Comparison of ENCODE assay signal across 11 mouse cellular contexts in genomic region chr11:79610454-79610853, GRCm38 (mm10). TPM values are rescaled to one million over a fixed set of nuclear protein-coding genes. Genes with fewer than 3 reads are reported as not detected.
A peak's percentile ranks its signal among the peaks of the same experiment; 100 is the strongest.
DNase-seq lines count a peak whose midpoint lies in the region; ATAC-seq and TF ChIP-seq lines count a peak whose summit lies in the region.
"Had no signal": no experiment of that assay in that cellular context is flagged by ENCODE, and none has a peak within 500 bp of the region (broad histone marks: within the 10 kb centered on the region; RNA-seq: fewer than 3 reads in every experiment).

No protein-coding gene starts in this region.

- WGBS in heart, embryonic 13.5 days: 65% methylated on average over 2 of the region's 2 CpGs
- 76% methylated on average over 2 of the region's 2 CpGs for WGBS in hindbrain, embryonic 12.5 days
- 47% methylated on average over 2 of the region's 2 CpGs for WGBS in midbrain, embryonic 14.5 days

- peak overlapping the region; percentile 40 for H3K4me2 ChIP-seq in heart, embryonic 13.5 days
- H3K4me2 ChIP-seq in hindbrain, embryonic 12.5 days (replicated peaks): no peak overlapping the region; the same call in 1 of the 2 replicates
- no peak overlapping the region for H3K4me2 ChIP-seq in midbrain, embryonic 14.5 days (ENCODE audit: low read length)
- H3K4me2 ChIP-seq: liver, embryonic 15.5 days had no signal

- peaks cover 16% of the 10 kb centered on the region for H3K4me1 ChIP-seq in heart, embryonic 13.5 days
- H3K4me1 ChIP-seq in cortical plate, adult 2 months (ENCODE audit: control insufficient read depth, insufficient read depth, low read length): peaks cover 11% of the 10 kb centered on the region; the same call in 1 of the 2 replicates
- peaks cover 52% of the 10 kb centered on the region for H3K4me1 ChIP-seq in hindbrain, embryonic 12.5 days
- peaks cover 45% of the 10 kb centered on the region for H3K4me1 ChIP-seq in midbrain, embryonic 14.5 days (ENCODE audit: control insufficient read depth, insufficient read depth, low read length)

- H3K4me3 ChIP-seq in heart, embryonic 13.5 days: no peak overlapping the region
- H3K4me3 ChIP-seq in cortical plate, adult 2 months (ENCODE audit: insufficient read depth, low read length): no peak overlapping the region
- H3K4me3 ChIP-seq in hindbrain, embryonic 12.5 days: no peak overlapping the region
- no peak overlapping the region for H3K4me3 ChIP-seq in midbrain, embryonic 14.5 days (replicated peaks; ENCODE audit: low read depth, low read length)
- H3K4me3 ChIP-seq: liver, embryonic 15.5 days had no signal

- no peak for TF ChIP-seq POLR2A in cortical plate, adult 2 months (IDR thresholded peaks at IDR 0.05; ENCODE audit: extremely low read depth, insufficient read depth, low read length)

- H3K27me3 ChIP-seq in heart, embryonic 13.5 days (replicated peaks): peaks cover 28% of the 10 kb centered on the region
- peaks cover 4% of the 10 kb centered on the region; the same call in 1 of the 2 replicates for H3K27me3 ChIP-seq in hindbrain, embryonic 12.5 days
- H3K27me3 ChIP-seq in midbrain, embryonic 14.5 days (ENCODE audit: control insufficient read depth, insufficient read depth, low read length): no peaks in the 10 kb centered on the region
- H3K27me3 ChIP-seq: liver, embryonic 15.5 days had no signal

- intact Hi-C loops in heart, postnatal 25 days (cut with DNase I): no loop called here
- intact Hi-C loops in left cerebral cortex, postnatal 10 days (cut with DNase I): no loop called here

- no peak overlapping the region for H3K27ac ChIP-seq in heart, embryonic 13.5 days (replicated peaks)
- 0 out of 2 replicates have a peak overlapping the region, but pooled peaks have one; percentile 18 for H3K27ac ChIP-seq in cortical plate, adult 2 months (ENCODE audit: insufficient read depth, low read length)
- H3K27ac ChIP-seq in hindbrain, embryonic 12.5 days: peak overlapping the region; percentile 49; the same call in 1 of the 2 replicates
- H3K27ac ChIP-seq in midbrain, embryonic 14.5 days (replicated peaks; ENCODE audit: low read depth, low read length): peak overlapping the region; percentile 50; the same call in 1 of the 2 replicates
- H3K27ac ChIP-seq: liver, embryonic 15.5 days had no signal

- no peak for TF ChIP-seq CTCF in cortical plate, adult 2 months (IDR thresholded peaks at IDR 0.05; ENCODE audit: extremely low read depth, insufficient read depth, low read length)

- no peak for DNase-seq in heart, postnatal 25 days (ENCODE audit: low spot score)
- DNase-seq in midbrain, embryonic 14.5 days: no peak
- DNase-seq in left cerebral cortex, postnatal 10 days (ENCODE audit: extremely low spot score in 1 of 2, low spot score in 2 of 2): no peak
- DNase-seq in right cerebral cortex, postnatal 4 days: no peak
- no peak for DNase-seq in kidney, postnatal 4 days
- DNase-seq: gastrocnemius, postnatal 14 days; kidney, adult 18-20 months had no signal

- H3K9me3 ChIP-seq in heart, embryonic 13.5 days: no peaks in the 10 kb centered on the region
- H3K9me3 ChIP-seq in hindbrain, embryonic 12.5 days (replicated peaks): no peaks in the 10 kb centered on the region
- H3K9me3 ChIP-seq in midbrain, embryonic 14.5 days (ENCODE audit: control insufficient read depth, low read length): no peaks in the 10 kb centered on the region
- H3K9me3 ChIP-seq: liver, embryonic 15.5 days had no signal

- no peak overlapping the region for H3K9ac ChIP-seq in heart, embryonic 13.5 days
- no peak overlapping the region for H3K9ac ChIP-seq in hindbrain, embryonic 12.5 days
- no peak overlapping the region for H3K9ac ChIP-seq in midbrain, embryonic 14.5 days (replicated peaks; ENCODE audit: low read length)
- H3K9ac ChIP-seq: liver, embryonic 15.5 days had no signal

- H3K36me3 ChIP-seq in heart, embryonic 13.5 days: no peaks in the 10 kb centered on the region
- no peaks in the 10 kb centered on the region for H3K36me3 ChIP-seq in hindbrain, embryonic 12.5 days
- no peaks in the 10 kb centered on the region for H3K36me3 ChIP-seq in midbrain, embryonic 14.5 days (ENCODE audit: control insufficient read depth, insufficient read depth, low read length)
- H3K36me3 ChIP-seq: liver, embryonic 15.5 days had no signal

- no peak for ATAC-seq in heart, embryonic 13.5 days (ENCODE audit: extremely low read depth, insufficient number of reproducible peaks, low FRiP score, low TSS enrichment)
- ATAC-seq in hindbrain, embryonic 12.5 days (ENCODE audit: low FRiP score): no peak
- no peak for ATAC-seq in midbrain, embryonic 14.5 days (ENCODE audit: low FRiP score, low TSS enrichment)

RNA-seq across cellular contexts. Expression of gene Rab11fip4, which starts 19.4 kb away (rescaled TPM):
- polyA plus RNA-seq in heart, embryonic 13.5 days (2015; fragmentation: Nextera tagmentation; extraction: Ambion mirVana): 0.31 and 0.37 TPM in 2 replicates
- under 1 TPM; 0.06 to 0.29 TPM for total RNA-seq in heart, postnatal 25 days (2021)
- polyA plus RNA-seq in cortical plate, adult 2 months (2012; rRNA removed): 135 and 141 TPM in 2 replicates
- polyA plus RNA-seq in hindbrain, embryonic 12.5 days (2016; fragmentation: Nextera tagmentation; extraction: Ambion mirVana): 28.3 and 28.5 TPM in 2 replicates
- polyA plus RNA-seq in midbrain, embryonic 14.5 days (2014; fragmentation: Nextera tagmentation; extraction: Ambion mirVana): 22.0 and 24.4 TPM in 2 replicates
- 100 to 1,000 TPM; 173 to 174 TPM for total RNA-seq in left cerebral cortex, postnatal 10 days (2021)

Comparison
In these comparisons a context has a peak if more than half of its experiments do, and no peak if none do; other contexts are left out.
1. RNA of gene Rab11fip4, which starts 19.4 kb away (polyA plus RNA-seq): 135 to 141 TPM in cortical plate, adult 2 months, 28.3 to 28.5 TPM in hindbrain, embryonic 12.5 days and 22.0 to 24.4 TPM in midbrain, embryonic 14.5 days; 0.31 to 0.37 TPM in heart, embryonic 13.5 days; every median in the first group is over 10 times any median in the second.